Mouse (Mus musculus) macrophage (primary cell): Measurements from ENCODE around the gene Psmc1. TPM values are rescaled to one million over a fixed set of nuclear protein-coding genes. Genes with fewer than 3 reads are reported as not detected.
A peak's percentile ranks its signal among the peaks of the same experiment; 100 is the strongest.

Experiments
- H3K27ac ChIP-seq: fragments of 350-480 bp; formaldehyde crosslinking; 2 replicates; pipeline ENCODE4 v1.9.0; 2021
- H3K36me3 ChIP-seq: fragments of 350-480 bp; formaldehyde crosslinking; 2 replicates; pipeline ENCODE4 v1.9.0; 2021; ENCODE audit errors: inconsistent target
- H3K4me3 ChIP-seq: fragments of 350-480 bp; formaldehyde crosslinking; 2 replicates; pipeline ENCODE4 v1.9.0; 2021; ENCODE audit errors: inconsistent target
- H3K79me2 ChIP-seq: fragments of 350-480 bp; formaldehyde crosslinking; 2 replicates; pipeline ENCODE4 v1.9.0; 2021; ENCODE audit errors: inconsistent target
- WGBS: methylation state at CpG from one replicate; pipeline ENCODE4 v1.1.7; 2026; ENCODE audit warnings: inconsistent platforms; ENCODE audit not compliant: missing documents; 5-methylcytosine and 5-hydroxymethylcytosine counted together
- polyA plus RNA-seq: library from polyadenylated mRNA; stranded (reverse); fragments of 250-400 nt; gene quantifications from 3 replicates; pipeline ENCODE4 v1.2.4, GENCODE M21; 2018; ENCODE audit warnings: inconsistent platforms

Gene Psmc1
- polyA plus RNA-seq, 1 experiment from 2014 or later, result 355 TPM

DNA sequence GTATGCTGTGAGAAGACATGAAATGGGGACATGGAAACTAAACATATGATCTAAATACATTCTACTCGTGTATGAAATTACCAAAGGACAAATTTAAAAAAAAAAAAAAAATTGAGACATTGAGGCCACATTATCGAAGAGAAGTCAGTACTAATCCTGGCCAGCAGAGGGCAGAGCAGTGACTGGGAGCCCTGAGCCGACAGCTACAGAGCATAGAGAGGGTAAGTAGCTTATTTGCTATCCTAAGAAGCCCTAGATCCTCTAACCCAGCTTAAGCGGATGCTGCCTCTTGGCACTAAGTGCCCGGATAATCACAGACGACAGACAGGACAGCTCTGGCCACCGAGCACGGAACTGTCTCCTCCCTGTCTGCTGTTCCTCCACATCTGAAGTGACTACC is 21.7 kb downstream of the Psmc1 start:
- 57% methylated on average over 8 of the region's 8 CpGs for WGBS
- H3K36me3 ChIP-seq, result peaks cover 78% of the 10 kb centered on the region
- H3K4me3 ChIP-seq, result no peak overlapping the region

GRCm38 (mm10) chr12:100134395-100134936 is 24.5 kb downstream of the Psmc1 start:
- WGBS, result 89% methylated on average over 11 of the region's 11 CpGs
- H3K79me2 ChIP-seq, result no peaks in the 10 kb centered on the region
- H3K36me3 ChIP-seq, result peaks cover 87% of the 10 kb centered on the region
- no peak overlapping the region for H3K4me3 ChIP-seq
- H3K27ac ChIP-seq, result no peak overlapping the region

More for the DNA sequence above, 21.7 kb downstream of the Psmc1 start:
- Histone ChIP-seq H3K79me2 (no peaks in the 10 kb centered on the region), H3K27ac (no peak overlapping the region)

DNA sequence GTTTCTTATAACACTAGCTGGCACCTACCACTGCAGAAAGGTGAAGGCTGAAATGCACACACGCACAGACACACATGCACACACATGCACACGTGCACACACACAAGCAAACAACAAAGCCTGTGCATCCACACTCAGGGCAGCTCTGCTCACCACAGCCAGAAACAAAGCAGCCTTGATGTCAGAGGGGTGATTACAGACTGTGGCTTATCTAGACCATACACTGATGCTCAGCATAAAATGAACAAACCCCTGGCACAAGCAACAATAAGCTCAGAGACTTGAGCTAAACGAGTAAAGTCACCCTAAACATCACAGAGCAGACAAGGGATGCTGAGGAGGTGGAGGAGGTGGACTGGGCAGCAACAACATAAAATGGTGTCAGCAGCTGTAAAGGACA is 25.2 kb downstream of the Psmc1 start:
- no peak overlapping the region for H3K4me3 ChIP-seq
- H3K79me2 ChIP-seq, result no peaks in the 10 kb centered on the region
- H3K27ac ChIP-seq, result no peak overlapping the region
- 90% methylated on average over 3 of the region's 3 CpGs for WGBS
- peaks cover 89% of the 10 kb centered on the region for H3K36me3 ChIP-seq

GRCm38 (mm10) chr12:100142848-100143523 is 33.0 kb downstream of the Psmc1 start:
- H3K79me2 ChIP-seq, result no peaks in the 10 kb centered on the region
- H3K36me3 ChIP-seq, result peaks cover 91% of the 10 kb centered on the region
- H3K27ac ChIP-seq, result no peak overlapping the region
- H3K4me3 ChIP-seq, result no peak overlapping the region
- WGBS, result 93% methylated on average over 11 of the region's 11 CpGs

- Histone ChIP-seq H3K27ac (no peak overlapping the region), H3K79me2 (no peaks in the 10 kb centered on the region), H3K4me3 (no peak overlapping the region), H3K36me3 (peaks cover 88% of the 10 kb centered on the region)
- WGBS, result 97% methylated on average over 9 of the region's 9 CpGs
Observed at GRCm38 (mm10) chr12:100143737-100144136, 33.8 kb downstream of the Psmc1 start.

DNA sequence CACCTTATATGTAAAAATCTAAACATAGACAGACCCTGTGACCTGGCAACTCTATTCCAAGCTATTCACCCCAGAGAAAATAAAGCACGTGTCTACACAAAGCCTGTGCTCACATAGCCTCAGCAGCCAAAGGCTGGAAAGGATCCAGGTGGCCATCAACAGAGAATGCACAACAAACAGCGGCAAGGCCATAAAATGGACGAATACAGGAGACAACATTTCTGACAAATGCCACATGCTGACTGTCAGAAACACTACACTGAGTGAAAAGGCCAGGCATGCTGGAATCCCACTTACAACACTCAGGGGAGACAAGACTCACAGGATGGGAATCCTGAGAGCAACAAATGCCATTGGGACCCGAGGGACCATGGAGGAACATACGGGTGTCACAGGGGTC is 34.3 kb downstream of the Psmc1 start:
- WGBS, result 96% methylated on average over 5 of the region's 5 CpGs
- no peaks in the 10 kb centered on the region for H3K79me2 ChIP-seq
- no peak overlapping the region for H3K27ac ChIP-seq
- no peak overlapping the region for H3K4me3 ChIP-seq
- peaks cover 88% of the 10 kb centered on the region for H3K36me3 ChIP-seq

GRCm38 (mm10) chr12:100152466-100152865 is 42.5 kb downstream of the Psmc1 start:
- peaks cover 30% of the 10 kb centered on the region; the same call in 1 of the 2 replicates for H3K36me3 ChIP-seq

DNA sequence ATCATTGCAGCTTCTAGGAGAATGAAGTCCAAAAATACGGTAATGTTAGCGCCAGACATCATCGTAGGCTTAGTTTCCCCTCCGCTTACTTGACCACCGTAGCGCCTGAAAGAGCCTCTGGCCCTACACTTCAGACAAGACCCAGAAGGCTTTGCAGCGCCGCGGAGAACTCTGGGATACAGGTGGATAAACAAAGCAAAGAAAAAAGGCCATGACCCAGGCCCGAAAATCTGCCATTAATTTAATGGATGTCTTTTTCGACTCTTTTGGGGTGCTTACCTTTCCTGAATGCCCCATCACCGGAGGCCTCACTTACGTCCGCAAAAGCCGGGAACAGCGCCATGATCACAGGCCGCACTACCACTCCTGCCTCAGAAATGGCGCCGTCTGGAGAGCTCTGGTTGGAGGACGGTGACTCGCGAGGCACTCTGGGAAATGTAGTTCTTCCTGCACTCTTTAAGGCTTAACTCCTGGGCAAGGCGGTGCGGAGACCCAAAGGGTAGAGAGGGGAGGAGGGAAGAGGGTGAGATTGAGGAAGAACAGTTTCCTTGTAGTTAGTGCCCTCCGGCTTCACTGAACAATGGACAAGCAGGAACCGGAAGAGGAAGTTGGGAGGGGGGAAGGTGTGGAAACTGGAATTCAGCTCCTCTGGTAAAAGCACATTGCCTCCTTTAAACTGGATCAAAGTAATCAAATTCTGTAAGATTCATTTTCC is 49.5 kb downstream of the Psmc1 start, which contains the start of gene Nrde2:
TSS of gene Nrde2 (minus strand) at position 393 of the 715 bp plus-strand sequence.
- Histone ChIP-seq H3K36me3 (no peaks in the 10 kb centered on the region), H3K27ac (peak within 1 kb of the TSS; percentile 78), H3K4me3 (peak within 1 kb of the TSS; percentile 66), H3K79me2 (peaks cover 47% of the 10 kb centered on the region)
- 1% methylated on average over 26 of the region's 26 CpGs for WGBS

More at GRCm38 (mm10) chr12:100152466-100152865, 42.5 kb downstream of the Psmc1 start:
- Histone ChIP-seq H3K27ac (no peak overlapping the region), H3K79me2 (peaks cover 57% of the 10 kb centered on the region), H3K4me3 (no peak overlapping the region)
- 98% methylated on average over 7 of the region's 7 CpGs for WGBS

GRCm38 (mm10) chr12:100164991-100165500 is 55.1 kb downstream of the Psmc1 start:
- Histone ChIP-seq H3K36me3 (no peaks in the 10 kb centered on the region), H3K27ac (no peak overlapping the region), H3K4me3 (no peak overlapping the region), H3K79me2 (no peaks in the 10 kb centered on the region)
- WGBS, result 82% methylated on average over 5 of the region's 7 CpGs

- H3K4me3 ChIP-seq, result no peak overlapping the region
Observed at GRCm38 (mm10) chr12:100166177-100166576, 56.2 kb downstream of the Psmc1 start.

GRCm38 (mm10) chr12:100166939-100167338 is 57.0 kb downstream of the Psmc1 start:
- H3K4me3 ChIP-seq, result no peak overlapping the region
- no peak overlapping the region for H3K27ac ChIP-seq
- no peaks in the 10 kb centered on the region for H3K36me3 ChIP-seq
- H3K79me2 ChIP-seq, result no peaks in the 10 kb centered on the region
- 92% methylated on average over 6 of the region's 8 CpGs for WGBS

More at GRCm38 (mm10) chr12:100166177-100166576, 56.2 kb downstream of the Psmc1 start:
- 37% methylated on average over 3 of the region's 3 CpGs for WGBS
- Histone ChIP-seq H3K36me3 (no peaks in the 10 kb centered on the region), H3K27ac (no peak overlapping the region), H3K79me2 (no peaks in the 10 kb centered on the region)

DNA sequence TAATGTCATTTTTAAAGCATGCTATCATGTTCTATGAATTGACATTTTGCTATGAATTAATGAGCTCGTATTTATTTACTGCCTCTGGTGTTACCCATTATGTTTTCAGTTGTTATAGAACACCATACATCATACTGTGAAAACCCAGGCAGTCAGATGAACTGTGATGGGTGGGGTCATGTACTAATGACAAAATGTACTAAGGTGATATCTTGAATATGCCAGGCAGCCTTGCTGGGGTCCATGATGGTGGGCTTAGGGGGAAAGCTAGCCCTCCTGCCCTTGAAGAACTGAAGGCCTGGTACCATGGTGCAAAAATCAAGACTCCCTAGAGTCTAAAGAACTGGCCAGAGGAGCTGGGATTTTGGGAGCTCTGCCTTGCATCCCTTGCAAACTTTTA is 57.5 kb downstream of the Psmc1 start:
- no peak overlapping the region for H3K27ac ChIP-seq
- WGBS, result 100% methylated on average over 1 of the region's 1 CpGs

GRCm38 (mm10) chr12:100167931-100168871 is 58.2 kb downstream of the Psmc1 start:
- no peaks in the 10 kb centered on the region for H3K79me2 ChIP-seq
- 13% methylated on average over 23 of the region's 28 CpGs for WGBS
- H3K4me3 ChIP-seq, result no peak overlapping the region
- peak overlapping the region; percentile 60 for H3K27ac ChIP-seq
- H3K36me3 ChIP-seq, result no peaks in the 10 kb centered on the region

More for the DNA sequence above, 57.5 kb downstream of the Psmc1 start:
- Histone ChIP-seq H3K79me2 (no peaks in the 10 kb centered on the region), H3K4me3 (no peak overlapping the region), H3K36me3 (no peaks in the 10 kb centered on the region)

- Histone ChIP-seq H3K4me3 (no peak overlapping the region), H3K79me2 (no peaks in the 10 kb centered on the region), H3K27ac (no peak overlapping the region), H3K36me3 (no peaks in the 10 kb centered on the region)
- WGBS, result 85% methylated on average over 7 of the region's 7 CpGs
Observed at GRCm38 (mm10) chr12:100172481-100172880, 62.5 kb downstream of the Psmc1 start.
